Mouse (Mus musculus): ENCODE results near the gene Cd2bp2. TPM values are rescaled to one million over a fixed set of nuclear protein-coding genes. Genes with fewer than 3 reads are reported as not detected.

Gene Cd2bp2
- polyA plus RNA-seq (2016; fragmentation: Nextera tagmentation; extraction: Ambion mirVana): 49.1 and 61.0 TPM in 2 replicates

GRCm38 (mm10) chr7:127195544-127196295, at the start of gene Cd2bp2:
TSS of gene Cd2bp2 (minus strand) at chr7:127196050.
- Histone ChIP-seq H3K27me3 (ENCODE audit: insufficient read depth, poor library complexity, severe bottlenecking) (no peaks in the 10 kb centered on the region), H3K4me1 (peaks cover 26% of the 10 kb centered on the region), H3K36me3 (peaks cover 77% of the 10 kb centered on the region), H3K27ac (peak within 1 kb of the TSS; percentile 94), H3K4me3 (peak within 1 kb of the TSS; percentile 87), H3K9me3 (no peaks in the 10 kb centered on the region)
- under 1% methylated on average over 51 of the region's 51 CpGs for WGBS
- DNase-seq (ENCODE audit: low spot score): peak; percentile 99

GRCm38 (mm10) chr7:127244658-127245510, 49.0 kb upstream of the Cd2bp2 start:
- H3K9me3 ChIP-seq: no peaks in the 10 kb centered on the region
- H3K27ac ChIP-seq: peak overlapping the region; percentile 97
- H3K4me3 ChIP-seq: peak overlapping the region; percentile 89
- DNase-seq (ENCODE audit: low spot score): no peak
- WGBS: 15% methylated on average over 31 of the region's 33 CpGs
- peaks cover 34% of the 10 kb centered on the region for H3K4me1 ChIP-seq
- H3K27me3 ChIP-seq (ENCODE audit: insufficient read depth, poor library complexity, severe bottlenecking): no peaks in the 10 kb centered on the region
- H3K36me3 ChIP-seq: peaks cover 32% of the 10 kb centered on the region; the same call in 1 of the 2 replicates

GRCm38 (mm10) chr7:127243870-127244657, 48.2 kb upstream of the Cd2bp2 start, which contains the start of gene Zfp771:
TSS of gene Zfp771 (plus strand) at chr7:127244274.
- H3K4me3 ChIP-seq: peak within 1 kb of the TSS; percentile 89
- H3K9me3 ChIP-seq: no peaks in the 10 kb centered on the region
- no peaks in the 10 kb centered on the region for H3K27me3 ChIP-seq (ENCODE audit: insufficient read depth, poor library complexity, severe bottlenecking)
- peak within 1 kb of the TSS; percentile 97 for H3K27ac ChIP-seq
- WGBS: 1% methylated on average over 56 of the region's 56 CpGs
- H3K4me1 ChIP-seq: peaks cover 34% of the 10 kb centered on the region
- DNase-seq (ENCODE audit: low spot score): peak; percentile 97
- peaks cover 25% of the 10 kb centered on the region; the same call in 1 of the 2 replicates for H3K36me3 ChIP-seq

DNA sequence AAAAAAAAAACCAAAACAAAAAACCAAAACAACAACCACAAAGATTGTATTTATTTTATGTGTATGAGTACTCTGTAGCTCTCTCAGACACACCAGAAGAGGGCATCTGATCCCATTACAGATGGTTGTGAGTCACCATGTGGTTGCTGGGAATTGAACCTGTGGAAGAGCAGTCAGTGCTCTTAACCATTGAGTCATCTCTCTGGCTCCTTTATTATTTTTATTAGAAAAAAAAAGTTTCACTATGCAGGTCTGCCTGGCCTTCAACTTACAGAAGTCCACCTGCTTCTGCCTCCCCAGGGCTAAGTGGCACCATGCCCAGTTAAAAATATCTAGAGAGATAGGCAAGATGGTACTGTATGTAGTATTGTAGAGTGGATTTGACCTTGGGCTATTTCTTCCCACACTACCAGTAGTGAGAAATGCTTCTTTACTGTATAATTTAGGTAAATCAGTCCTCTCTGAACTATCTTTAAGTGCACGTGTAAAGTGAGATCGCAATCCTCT, 47.6 kb upstream of the Cd2bp2 start:
- Histone ChIP-seq H3K9me3 (no peaks in the 10 kb centered on the region), H3K27ac (peak overlapping the region; percentile 97), H3K27me3 (ENCODE audit: insufficient read depth, poor library complexity, severe bottlenecking) (no peaks in the 10 kb centered on the region), H3K36me3 (peaks cover 32% of the 10 kb centered on the region), H3K4me1 (peaks cover 34% of the 10 kb centered on the region), H3K4me3 (peak overlapping the region; percentile 89)
- WGBS: 31% methylated on average over 2 of the region's 2 CpGs
- no peak for DNase-seq (ENCODE audit: low spot score)

DNA sequence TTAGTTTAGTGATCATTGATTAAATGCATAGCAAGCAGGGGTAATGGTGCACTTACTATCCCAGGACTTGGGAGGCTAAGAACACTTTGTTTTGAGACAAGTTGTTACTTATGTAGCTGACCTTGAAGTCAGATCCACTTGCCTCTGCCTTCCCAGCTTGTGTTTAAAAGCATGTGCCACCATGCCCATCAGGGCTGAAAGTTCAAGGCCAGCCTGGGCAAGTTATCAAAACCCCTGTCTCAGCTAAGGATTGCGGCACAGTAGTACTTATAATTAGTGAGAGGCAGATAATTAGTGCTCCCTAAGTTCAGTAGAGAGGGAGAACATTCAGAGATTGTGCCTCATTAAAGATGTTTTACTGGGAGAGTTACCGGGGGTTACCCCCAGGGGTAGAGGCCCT, 38.9 kb upstream of the Cd2bp2 start:
- H3K36me3 ChIP-seq: peaks cover 61% of the 10 kb centered on the region
- 94% methylated on average over 2 of the region's 2 CpGs for WGBS
- no peaks in the 10 kb centered on the region for H3K27me3 ChIP-seq (ENCODE audit: insufficient read depth, poor library complexity, severe bottlenecking)
- peaks cover 29% of the 10 kb centered on the region for H3K4me1 ChIP-seq
- H3K9me3 ChIP-seq: no peaks in the 10 kb centered on the region
- DNase-seq (ENCODE audit: low spot score): no peak
- H3K4me3 ChIP-seq: peak overlapping the region; percentile 94; the same call in 1 of the 2 replicates
- H3K27ac ChIP-seq: no peak overlapping the region

DNA sequence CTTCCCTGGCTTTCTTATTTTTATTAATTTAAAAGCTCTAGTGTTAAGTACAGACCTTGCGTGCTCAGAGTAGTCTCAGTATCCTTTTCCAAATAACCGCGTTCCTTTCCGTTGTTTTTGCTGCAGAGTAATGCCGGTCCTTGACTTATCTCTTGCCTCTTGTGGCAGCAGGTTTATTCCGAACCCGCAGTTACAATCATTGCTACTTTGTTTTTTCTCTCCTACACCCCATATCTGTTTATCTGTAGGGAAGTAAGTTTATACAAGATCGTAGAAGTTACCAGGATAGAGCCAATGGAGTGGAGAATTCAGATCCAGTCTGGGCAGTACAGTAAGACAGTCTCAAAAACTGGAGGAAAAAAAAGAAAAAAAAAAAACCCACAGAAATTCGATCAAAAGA, 37.9 kb upstream of the Cd2bp2 start:
- WGBS: 5% methylated on average over 9 of the region's 9 CpGs
- Histone ChIP-seq H3K27ac (peak overlapping the region; percentile 98), H3K36me3 (peaks cover 67% of the 10 kb centered on the region), H3K9me3 (no peaks in the 10 kb centered on the region), H3K4me3 (peak overlapping the region; percentile 94), H3K4me1 (peaks cover 31% of the 10 kb centered on the region), H3K27me3 (ENCODE audit: insufficient read depth, poor library complexity, severe bottlenecking) (no peaks in the 10 kb centered on the region)
- DNase-seq (ENCODE audit: low spot score): no peak

GRCm38 (mm10) chr7:127233368-127233749, 37.5 kb upstream of the Cd2bp2 start:
- Histone ChIP-seq H3K4me1 (peaks cover 31% of the 10 kb centered on the region), H3K9me3 (no peaks in the 10 kb centered on the region), H3K27ac (peak overlapping the region; percentile 98), H3K36me3 (peaks cover 65% of the 10 kb centered on the region), H3K27me3 (ENCODE audit: insufficient read depth, poor library complexity, severe bottlenecking) (no peaks in the 10 kb centered on the region), H3K4me3 (peak overlapping the region; percentile 94)
- peak; percentile 87 for DNase-seq (ENCODE audit: low spot score)
- WGBS: under 1% methylated on average over 27 of the region's 27 CpGs

DNA sequence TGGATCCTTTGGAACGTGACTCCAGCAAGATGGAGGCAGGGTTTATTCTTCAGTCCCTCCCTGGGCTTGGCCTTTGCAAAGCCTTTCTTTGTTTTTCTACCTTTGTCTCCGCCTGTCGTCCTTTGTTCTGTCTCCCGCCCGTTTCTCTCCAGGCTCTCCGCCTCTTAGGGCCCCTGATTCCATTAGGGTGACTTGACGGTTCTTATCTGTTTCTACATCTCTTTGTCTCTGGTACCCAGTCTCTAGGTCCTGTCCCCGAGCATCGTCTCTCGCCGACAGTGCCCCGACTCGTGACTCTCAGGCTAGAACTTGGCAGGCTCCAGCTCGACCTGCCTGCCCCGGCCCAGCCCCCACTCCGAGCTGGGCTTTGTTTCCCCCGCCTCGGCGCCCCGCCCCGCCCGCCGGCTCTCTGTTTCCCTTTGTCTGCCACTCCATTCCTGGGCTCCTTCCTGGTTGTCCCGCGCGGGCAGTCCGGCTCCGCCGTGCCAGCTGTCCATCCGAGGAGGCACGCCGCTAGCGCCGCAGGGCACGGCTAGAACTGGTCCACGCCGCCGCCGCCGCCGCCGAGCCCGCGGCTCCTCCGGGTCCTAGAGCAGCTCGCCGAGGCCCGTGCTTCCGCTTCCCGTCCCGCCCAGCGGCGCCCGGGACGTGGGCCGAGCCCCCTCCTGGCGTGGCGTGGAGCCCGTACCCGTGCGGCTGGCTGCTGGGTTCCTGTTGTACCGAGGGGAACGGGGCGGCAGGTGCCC, 36.9 kb upstream of the Cd2bp2 start, which contains the start of the genes Zfp553 and Sept1:
Zfp553 (plus strand) TSS at position 440 of the 746 bp plus-strand sequence.
Sept1 (minus strand) TSS at position 509 of the 746 bp plus-strand sequence.
- Histone ChIP-seq H3K27ac (peak within 1 kb of the TSS; percentile 98), H3K27me3 (ENCODE audit: insufficient read depth, poor library complexity, severe bottlenecking) (no peaks in the 10 kb centered on the region), H3K9me3 (no peaks in the 10 kb centered on the region), H3K4me1 (peaks cover 31% of the 10 kb centered on the region), H3K4me3 (peak within 1 kb of the TSS; percentile 94), H3K36me3 (peaks cover 59% of the 10 kb centered on the region)
- 1% methylated on average over 64 of the region's 64 CpGs for WGBS
- DNase-seq (ENCODE audit: low spot score): peak; percentile 93

DNA sequence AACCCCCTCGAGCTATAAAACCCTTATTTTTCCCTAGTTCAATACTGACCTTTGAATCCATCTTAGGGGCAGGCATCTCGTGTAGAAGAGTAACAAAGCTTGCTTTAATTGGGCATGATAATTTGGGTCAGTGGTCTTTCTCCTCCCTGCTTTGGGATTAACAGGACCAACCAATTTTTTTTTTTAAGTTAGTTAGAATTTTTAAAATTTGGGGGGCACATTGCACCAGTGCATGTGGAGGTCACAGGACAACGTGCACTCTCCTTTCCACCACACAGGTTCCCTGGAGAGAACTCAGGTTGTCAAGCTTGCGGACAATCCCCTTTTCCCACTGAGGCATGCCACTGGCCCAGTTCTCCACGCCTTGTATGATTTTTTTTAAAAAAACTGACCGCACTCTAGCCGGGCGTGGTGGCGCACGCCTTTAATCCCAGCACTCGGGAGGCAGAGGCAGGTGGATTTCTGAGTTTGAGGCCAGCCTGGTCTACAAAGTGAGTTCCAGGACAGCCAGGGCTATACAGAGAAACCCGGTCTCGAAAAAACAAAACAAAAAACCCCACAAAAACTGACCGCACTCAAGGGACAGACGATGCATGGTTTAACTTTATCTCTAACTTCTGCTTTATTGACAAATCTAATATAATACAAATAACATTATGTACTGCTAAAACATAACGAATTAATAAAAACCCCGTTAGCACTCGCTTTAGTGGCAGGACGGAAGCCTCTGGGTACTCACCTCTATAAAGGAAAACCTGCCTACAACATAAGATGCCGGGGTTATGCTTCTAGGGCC, 36.2 kb upstream of the Cd2bp2 start:
- H3K27me3 ChIP-seq (ENCODE audit: insufficient read depth, poor library complexity, severe bottlenecking): no peaks in the 10 kb centered on the region
- H3K4me1 ChIP-seq: peaks cover 31% of the 10 kb centered on the region
- no peak for DNase-seq (ENCODE audit: low spot score)
- H3K27ac ChIP-seq: peak overlapping the region; percentile 98
- WGBS: 13% methylated on average over 20 of the region's 20 CpGs
- H3K9me3 ChIP-seq: no peaks in the 10 kb centered on the region
- H3K4me3 ChIP-seq: peak overlapping the region; percentile 94
- H3K36me3 ChIP-seq: peaks cover 51% of the 10 kb centered on the region

DNA sequence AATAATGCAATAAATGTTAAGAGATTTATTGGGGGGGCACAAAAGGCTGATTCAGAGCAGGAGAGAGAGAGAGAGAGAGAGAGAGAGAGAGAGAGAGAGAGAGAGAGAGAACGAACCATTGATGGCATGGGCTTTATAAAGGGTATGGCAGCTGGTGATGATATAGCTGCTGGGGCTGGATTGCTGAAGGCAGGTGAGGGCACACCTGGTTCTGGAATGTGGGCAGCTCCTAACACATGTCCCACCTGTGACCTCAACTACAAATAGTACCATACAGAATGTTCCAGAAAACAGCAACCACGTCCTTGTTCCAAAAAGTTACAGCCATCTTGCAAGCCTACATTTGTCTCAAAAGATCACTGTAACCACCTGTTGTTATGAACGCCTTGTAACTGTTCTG, 35.5 kb upstream of the Cd2bp2 start:
- Histone ChIP-seq H3K27me3 (ENCODE audit: insufficient read depth, poor library complexity, severe bottlenecking) (no peaks in the 10 kb centered on the region), H3K9me3 (no peaks in the 10 kb centered on the region), H3K4me1 (peaks cover 31% of the 10 kb centered on the region), H3K36me3 (peaks cover 45% of the 10 kb centered on the region), H3K4me3 (peak overlapping the region; percentile 94), H3K27ac (peak overlapping the region; percentile 98)
- no peak for DNase-seq (ENCODE audit: low spot score)
- 83% methylated on average over 3 of the region's 3 CpGs for WGBS

All from heart, embryonic 10.5 days (tissue).